ENCODE assay signal across 8 mouse cellular contexts in genomic region chr1:39867966-39868593, GRCm38 (mm10). TPM values are rescaled to one million over a fixed set of nuclear protein-coding genes. Genes with fewer than 3 reads are reported as not detected.
DNase-seq lines count a peak whose midpoint lies in the region; ATAC-seq lines count a peak whose summit lies in the region.

No protein-coding gene starts in this region.

- H3K36me3 ChIP-seq in kidney, embryonic 16.5 days (ENCODE audit: insufficient read depth, low read length), result no peaks in the 10 kb centered on the region

- H3K27ac ChIP-seq in kidney, embryonic 16.5 days (ENCODE audit: low read length), result peak overlapping the region; percentile 45; the same call in 1 of the 2 replicates

- no peaks in the 10 kb centered on the region for H3K9me3 ChIP-seq in kidney, embryonic 16.5 days (ENCODE audit: low read length)

- no peaks in the 10 kb centered on the region for H3K27me3 ChIP-seq in kidney, embryonic 16.5 days (ENCODE audit: insufficient read depth, low read length)

- no peak overlapping the region for H3K9ac ChIP-seq in kidney, embryonic 16.5 days (replicated peaks; ENCODE audit: low read length)

- WGBS in kidney, embryonic 16.5 days, result 21% methylated on average over 6 of the region's 6 CpGs

- H3K4me2 ChIP-seq in kidney, embryonic 16.5 days (replicated peaks; ENCODE audit: low read depth, low read length), result no peak overlapping the region

- peaks cover 27% of the 10 kb centered on the region for H3K4me1 ChIP-seq in kidney, embryonic 16.5 days (ENCODE audit: insufficient read depth, low read length)

- H3K4me3 ChIP-seq in kidney, embryonic 16.5 days (ENCODE audit: low read length), result no peak overlapping the region

- peak; percentile 53 for DNase-seq in NIH3T3 (ENCODE audit: low read depth)
- peak; percentile 46 for DNase-seq in cerebellum, adult 8-10 months
- DNase-seq in heart, adult 8-10 months (ENCODE audit: low spot score), result peak; percentile 87
- DNase-seq in lung, postnatal 25 days (ENCODE audit: low spot score), result peak; percentile 20
- no peak for DNase-seq in retina, embryonic 14.5 days (ENCODE audit: low spot score)
- DNase-seq in frontal cortex, postnatal 36 days (ENCODE audit: low spot score in 2 of 2), result no peak

- ATAC-seq in kidney, embryonic 16.5 days (ENCODE audit: low FRiP score, low TSS enrichment), result no peak
- no peak for ATAC-seq in erythroblast, adult 5-6 weeks (replicated peaks; ENCODE audit: low FRiP score, poor library complexity, severe bottlenecking)

RNA-seq across cellular contexts. Expression of gene Map4k4, which starts 32.6 kb away (rescaled TPM):
- total RNA-seq in heart, adult 8-10 months (2022), result 100 to 1,000 TPM in 3 of 4 experiments, 10 to 100 TPM in 1; 98.5 to 135 (median 109) TPM
- polyA plus RNA-seq in kidney, embryonic 16.5 days (2015; fragmentation: Nextera tagmentation; extraction: Ambion mirVana), result 14.3 and 20.2 TPM in 2 replicates
- 2.3 and 15.2 TPM in 2 replicates for total RNA-seq in erythroblast, adult 5-6 weeks (2015; ENCODE audit: low replicate concordance)
- total RNA-seq in erythroblast, adult 5-6 weeks (2017; ENCODE audit: low replicate concordance), result 14.6 and 19.3 TPM in 2 replicates

Comparison
In these comparisons a context has a peak if more than half of its experiments do, and no peak if none do; other contexts are left out.
1. DNase-seq: peak in NIH3T3 (single experiment), cerebellum, adult 8-10 months (single experiment), heart, adult 8-10 months (single experiment) and lung, postnatal 25 days (single experiment); none in retina, embryonic 14.5 days (single experiment) and frontal cortex, postnatal 36 days (0 of 2).
2. RNA of gene Map4k4, which starts 32.6 kb away (total RNA-seq): 98.5 to 135 TPM in heart, adult 8-10 months; 2.3 to 19.3 TPM in erythroblast, adult 5-6 weeks; every median in the first group is over 4 times any median in the second.